Mouse (Mus musculus) heart, postnatal 0 days (tissue): ENCODE data around the gene Myo16. TPM values are rescaled to one million over a fixed set of nuclear protein-coding genes. Genes with fewer than 3 reads are reported as not detected.

ENCODE experiments used
- ATAC-seq: fragments of 200-750 bp; cut with Nextera tagmentation; 2 replicates; pipeline ENCODE4 v1.8.0; 2017; ENCODE audit warnings: low read depth, moderate number of reproducible peaks, moderate library complexity; ENCODE audit not compliant: insufficient read depth
- DNase-seq: peaks from one replicate; pipeline ENCODE4 v3.0.0-alpha.2; 2016; ENCODE audit warnings: low spot score
- H3K27ac ChIP-seq: fragments of 300-500 bp; sonication (generic); 2 replicates; pipeline ENCODE4 v1.5.1; 2014; ENCODE audit warnings: low read depth, mild to moderate bottlenecking
- H3K27me3 ChIP-seq: fragments of 300-500 bp; sonication (generic); 2 replicates; pipeline ENCODE4 v1.6.1; 2014; ENCODE audit warnings: low read length, mixed read lengths; ENCODE audit not compliant: control insufficient read depth, insufficient read depth
- H3K36me3 ChIP-seq: fragments of 300-500 bp; sonication (generic); replicated peaks from 2 replicates; pipeline ENCODE4 v1.6.1; 2014; ENCODE audit warnings: low read length, mixed read lengths; ENCODE audit not compliant: control insufficient read depth, insufficient read depth
- H3K4me1 ChIP-seq: fragments of 300-500 bp; sonication (generic); 2 replicates; pipeline ENCODE4 v1.6.1; 2014; ENCODE audit warnings: antibody characterized with exemption; ENCODE audit not compliant: control insufficient read depth, insufficient read depth
- H3K4me2 ChIP-seq: fragments of 300-500 bp; sonication (generic); 2 replicates; pipeline ENCODE4 v1.6.1; 2014; ENCODE audit warnings: low read depth, mild to moderate bottlenecking, low read length, moderate library complexity
- H3K4me3 ChIP-seq: fragments of 300-500 bp; sonication (generic); 2 replicates; pipeline ENCODE4 v1.5.1; 2014; ENCODE audit warnings: low read depth, low read length
- H3K9ac ChIP-seq: fragments of 300-500 bp; sonication (generic); replicated peaks from 2 replicates; pipeline ENCODE4 v1.6.1; 2014; ENCODE audit warnings: low read depth, low read length, mixed read lengths
- H3K9me3 ChIP-seq: fragments of 300-500 bp; sonication (generic); replicated peaks from 2 replicates; pipeline ENCODE4 v1.6.1; 2016; ENCODE audit warnings: low read length; ENCODE audit not compliant: control insufficient read depth
- CTCF ChIP-seq: IDR thresholded peaks from 2 replicates; pipeline ENCODE4 v1.5.1; 2016; ENCODE audit warnings: antibody characterized with exemption, control low read depth, low read depth
- EP300 ChIP-seq: IDR thresholded peaks from 2 replicates; pipeline ENCODE4 v1.6.1; 2016; ENCODE audit warnings: antibody characterized with exemption, low read depth
- WGBS: fragments of 180-500 bp; shearing (Covaris S2); extraction: QIAGEN DNeasy Blood & Tissue Kit; methylation state at CpG from one replicate; pipeline ENCODE4 v1.1.7; 2014; 5-methylcytosine and 5-hydroxymethylcytosine counted together
- polyA plus RNA-seq: library from polyadenylated mRNA; unstranded; fragments of >200 nt; fragmentation: Nextera tagmentation; extraction: Ambion mirVana; gene quantifications from 2 replicates; pipeline ENCODE4 v1.2.1, GENCODE M21; 2015
- total RNA-seq: library from RNA; depleted of rRNA; stranded (reverse); fragments of >200 nt; gene quantifications from 2 replicates; pipeline ENCODE4 v1.2.3, GENCODE M21; 2014; ENCODE audit warnings: low replicate concordance

Gene Myo16
- total and polyA plus RNA-seq, 2 experiments from 2014 or later: not detected

GRCm38 (mm10) chr8:10559479-10559878 is 405.8 kb downstream of the Myo16 start:
- no peaks in the 10 kb centered on the region for H3K36me3 ChIP-seq
- ATAC-seq (no peak), DNase-seq (no peak)
- no peak overlapping the region for H3K4me2 ChIP-seq
- no peaks in the 10 kb centered on the region for H3K4me1 ChIP-seq
- H3K4me3 ChIP-seq: no peak overlapping the region
- TF ChIP-seq CTCF (no peak), EP300 (no peak)
- H3K9ac ChIP-seq: no peak overlapping the region
- H3K27me3 ChIP-seq: no peaks in the 10 kb centered on the region
- no peak overlapping the region for H3K27ac ChIP-seq
- 74% methylated on average over 6 of the region's 6 CpGs for WGBS
- no peaks in the 10 kb centered on the region for H3K9me3 ChIP-seq

- Histone ChIP-seq H3K4me1 (peaks cover 6% of the 10 kb centered on the region), H3K27me3 (no peaks in the 10 kb centered on the region), H3K4me2 (no peak overlapping the region), H3K4me3 (no peak overlapping the region), H3K27ac (no peak overlapping the region), H3K9ac (no peak overlapping the region), H3K9me3 (no peaks in the 10 kb centered on the region), H3K36me3 (no peaks in the 10 kb centered on the region)
- TF ChIP-seq CTCF: no peak
- no peak for TF ChIP-seq EP300
- 80% methylated on average over 5 of the region's 5 CpGs for WGBS
- DNase-seq (no peak), ATAC-seq (no peak)
Observed at GRCm38 (mm10) chr8:10561616-10562015, 407.9 kb downstream of the Myo16 start.

GRCm38 (mm10) chr8:10562046-10562445 is 408.3 kb downstream of the Myo16 start:
- Histone ChIP-seq H3K27ac (no peak overlapping the region), H3K4me1 (peaks cover 6% of the 10 kb centered on the region), H3K36me3 (no peaks in the 10 kb centered on the region), H3K9ac (no peak overlapping the region), H3K4me3 (no peak overlapping the region), H3K9me3 (no peaks in the 10 kb centered on the region), H3K4me2 (no peak overlapping the region), H3K27me3 (no peaks in the 10 kb centered on the region)
- DNase-seq (no peak), ATAC-seq (no peak)
- TF ChIP-seq EP300: no peak
- TF ChIP-seq CTCF: no peak
- WGBS: 79% methylated on average over 13 of the region's 13 CpGs

- Histone ChIP-seq H3K4me1 (peaks cover 6% of the 10 kb centered on the region), H3K4me3 (no peak overlapping the region), H3K27ac (no peak overlapping the region), H3K9me3 (no peaks in the 10 kb centered on the region), H3K27me3 (no peaks in the 10 kb centered on the region), H3K36me3 (no peaks in the 10 kb centered on the region), H3K4me2 (no peak overlapping the region), H3K9ac (no peak overlapping the region)
- ATAC-seq: no peak
- WGBS: 79% methylated on average over 9 of the region's 9 CpGs
- TF ChIP-seq CTCF (no peak), EP300 (no peak)
- no peak for DNase-seq
Observed at GRCm38 (mm10) chr8:10562636-10563035, 408.9 kb downstream of the Myo16 start.

GRCm38 (mm10) chr8:10565231-10566029 is 411.7 kb downstream of the Myo16 start:
- DNase-seq (no peak), ATAC-seq (no peak)
- no peaks in the 10 kb centered on the region for H3K27me3 ChIP-seq
- H3K9me3 ChIP-seq: no peaks in the 10 kb centered on the region
- H3K4me2 ChIP-seq: no peak overlapping the region
- no peaks in the 10 kb centered on the region for H3K36me3 ChIP-seq
- H3K4me3 ChIP-seq: no peak overlapping the region
- no peak overlapping the region for H3K9ac ChIP-seq
- TF ChIP-seq EP300 (no peak), CTCF (no peak)
- no peak overlapping the region for H3K27ac ChIP-seq
- H3K4me1 ChIP-seq: peaks cover 6% of the 10 kb centered on the region
- WGBS: 60% methylated on average over 11 of the region's 11 CpGs

GRCm38 (mm10) chr8:10568448-10568847 is 414.7 kb downstream of the Myo16 start:
- no peak for DNase-seq
- H3K4me1 ChIP-seq: peaks cover 6% of the 10 kb centered on the region
- no peaks in the 10 kb centered on the region for H3K36me3 ChIP-seq
- no peak overlapping the region for H3K27ac ChIP-seq
- H3K9me3 ChIP-seq: no peaks in the 10 kb centered on the region
- H3K4me3 ChIP-seq: no peak overlapping the region
- H3K27me3 ChIP-seq: no peaks in the 10 kb centered on the region
- 50% methylated on average over 4 of the region's 4 CpGs for WGBS
- TF ChIP-seq CTCF: no peak
- no peak for TF ChIP-seq EP300
- ATAC-seq: no peak
- H3K9ac ChIP-seq: no peak overlapping the region
- no peak overlapping the region for H3K4me2 ChIP-seq
